Mouse (Mus musculus): Measurements from ENCODE around the gene Hoxb3.

The Hoxb3 gene

DNA sequence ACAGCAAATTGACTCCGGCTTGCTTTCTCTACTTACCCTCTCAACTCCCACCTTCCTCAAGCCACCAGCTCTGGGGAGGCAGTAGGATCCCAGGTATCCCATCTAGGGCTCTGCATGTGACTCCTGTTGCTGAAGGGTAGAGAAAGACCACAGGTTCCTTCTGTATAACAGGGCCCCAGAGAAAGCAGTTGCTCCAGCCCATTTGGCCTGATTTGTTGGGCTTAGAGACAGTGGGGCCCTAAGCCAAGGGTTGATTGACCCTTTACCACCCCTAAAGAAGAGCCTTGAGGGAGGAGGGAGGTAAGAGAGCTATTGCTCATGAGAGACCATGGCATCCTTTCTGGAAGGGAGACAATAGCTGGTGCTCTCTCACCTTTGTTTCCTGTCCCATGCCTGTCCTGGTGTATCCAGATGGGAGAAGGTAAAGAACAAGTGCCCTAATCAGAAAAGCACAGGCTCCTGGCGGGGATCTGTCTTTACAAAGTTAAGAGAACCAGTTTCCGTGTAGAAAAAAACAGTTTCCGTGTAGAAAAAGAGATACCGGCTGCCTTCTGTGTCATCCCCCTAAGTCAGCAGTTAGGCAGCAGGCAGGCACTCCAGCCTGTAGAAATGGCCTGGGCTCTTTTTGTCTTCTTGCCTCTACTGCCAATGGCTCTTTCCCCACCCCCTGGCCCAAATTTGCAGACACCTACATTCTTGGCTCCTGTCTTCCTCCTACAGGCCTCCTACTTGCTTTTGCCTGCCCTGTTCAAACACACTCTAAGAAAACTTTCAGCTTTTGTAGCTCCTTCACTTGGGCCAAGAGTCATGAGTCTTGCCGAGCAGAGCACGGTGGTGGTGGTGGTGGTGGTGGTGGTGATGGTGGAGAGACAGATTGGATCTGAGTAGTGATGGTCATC lies 16.1 kb downstream of the Hoxb3 start:
- no peak for DNase-seq (ENCODE audit: extremely low read depth, insufficient read length, low spot score)

DNA sequence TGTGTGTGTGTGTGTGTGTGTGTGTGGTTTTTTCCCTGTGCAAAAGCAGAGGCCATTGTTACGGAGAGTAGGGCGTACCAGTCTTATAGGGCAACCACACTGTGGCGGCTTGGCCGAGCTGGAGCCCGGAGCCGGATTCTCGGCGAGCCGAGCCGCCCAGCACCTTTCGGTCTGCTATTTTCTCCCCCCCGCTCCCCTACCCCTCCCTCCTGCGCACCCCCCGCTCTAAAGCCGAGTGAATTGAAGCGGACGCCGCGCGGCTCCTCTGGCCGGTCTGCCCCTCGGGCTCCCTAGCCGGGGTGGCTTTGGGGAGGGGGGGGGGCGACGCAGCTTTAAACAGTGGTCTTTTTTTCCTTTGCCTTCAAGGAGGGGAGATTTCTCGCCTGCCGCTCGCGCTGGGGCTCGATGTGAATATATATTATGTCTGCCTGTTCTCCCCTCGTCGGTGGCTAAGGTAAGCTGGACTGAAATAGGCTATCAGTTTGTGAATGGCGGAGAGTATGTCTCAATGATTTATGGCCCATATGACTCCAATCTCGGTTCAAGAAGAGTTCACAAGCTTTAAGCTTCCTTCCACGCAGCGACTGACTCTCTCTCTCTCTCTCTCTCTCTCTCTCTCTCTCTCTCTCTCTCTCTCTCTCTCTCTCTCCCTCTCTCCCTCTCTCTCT lies 17.7 kb downstream of the Hoxb3 start:
- no peak for DNase-seq (ENCODE audit: extremely low read depth, insufficient read length, low spot score)

DNA sequence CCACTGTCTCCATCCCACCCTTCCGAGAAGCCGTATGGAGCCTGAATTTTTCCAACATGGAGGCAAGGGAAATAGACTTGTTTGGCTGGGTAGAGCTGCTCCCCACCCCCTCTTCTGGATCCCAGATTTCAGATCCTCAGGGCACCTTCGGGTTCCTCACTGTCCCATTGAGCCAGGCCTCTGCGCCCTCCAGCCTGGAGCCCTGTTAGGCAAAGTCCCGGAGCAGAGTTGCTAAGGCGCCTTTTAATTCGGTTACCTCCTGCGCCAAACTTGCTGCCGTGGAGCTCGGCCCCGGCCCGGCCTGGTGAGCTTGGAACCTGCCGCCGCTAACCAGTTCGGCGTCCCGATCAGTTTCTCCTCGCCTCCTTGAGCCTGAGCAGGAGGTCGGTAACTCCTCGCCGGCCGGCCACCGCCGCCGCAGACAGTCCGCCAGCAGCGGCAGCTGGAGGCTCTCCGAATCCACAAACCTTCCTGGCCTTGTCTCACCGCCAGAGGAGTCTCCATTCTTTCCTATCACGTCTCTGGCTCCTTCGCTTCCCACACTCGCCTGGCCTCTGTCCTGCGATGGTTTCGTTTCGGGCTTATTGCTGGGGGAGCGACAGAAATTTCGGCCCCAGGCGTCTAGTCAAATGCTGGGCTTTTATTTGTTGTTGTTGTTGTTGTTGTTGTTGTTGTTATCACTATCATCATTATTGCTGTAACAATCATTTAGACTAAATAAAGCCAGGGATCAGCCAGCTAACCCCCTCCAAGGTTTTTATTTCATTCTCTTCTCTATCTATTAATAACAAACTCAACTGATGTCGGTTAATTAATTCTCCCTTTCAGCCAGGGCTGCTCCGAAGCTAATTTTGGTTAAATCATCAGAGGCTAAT lies 18.8 kb downstream of the Hoxb3 start:
- DNase-seq (ENCODE audit: extremely low read depth, insufficient read length, low spot score), result no peak

DNA sequence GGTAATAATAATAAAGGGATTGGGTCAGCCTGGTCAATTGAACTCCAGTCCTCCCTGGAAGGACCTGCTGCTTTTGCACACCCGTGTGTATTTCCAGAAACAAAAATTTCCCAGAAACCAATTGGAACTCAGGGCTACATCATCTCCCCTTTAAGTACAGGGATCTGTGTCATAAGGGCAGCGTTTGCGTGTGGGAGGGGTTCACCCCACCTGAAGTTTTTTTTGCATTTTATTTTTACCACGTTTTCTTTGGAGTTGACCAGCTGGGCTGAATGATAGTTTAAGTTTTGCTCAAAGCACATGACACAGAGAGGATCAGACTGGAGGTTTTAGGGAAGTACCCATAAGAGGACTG lies 19.4 kb downstream of the Hoxb3 start:
- no peak for DNase-seq (ENCODE audit: extremely low read depth, insufficient read length, low spot score)

DNA sequence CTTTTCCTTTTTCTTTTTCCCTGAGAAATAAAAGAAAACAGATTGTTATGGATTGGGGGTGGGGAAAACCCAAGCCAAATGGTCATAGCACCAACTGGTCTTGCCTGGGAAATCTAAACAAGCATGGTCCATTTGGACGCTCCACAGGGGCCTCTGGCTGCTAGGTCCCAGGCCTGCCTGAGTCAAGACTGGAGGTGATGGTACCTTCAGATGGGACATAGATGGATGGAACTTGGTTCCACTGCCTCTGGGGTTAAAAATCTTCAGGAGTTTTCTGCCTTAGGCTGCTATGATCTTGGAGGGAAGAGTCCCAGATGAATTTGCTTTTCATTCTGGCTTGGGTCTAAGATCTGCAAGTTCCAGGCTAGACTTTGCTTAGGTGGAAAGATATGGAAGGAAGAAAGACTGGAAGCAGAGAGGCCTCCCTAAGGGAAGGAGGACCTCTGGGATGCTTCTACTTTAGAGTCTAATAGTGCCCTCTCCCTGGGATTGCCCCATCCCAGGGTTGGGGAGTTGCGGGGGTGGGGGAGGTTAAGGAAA lies 20.1 kb downstream of the Hoxb3 start:
- no peak for DNase-seq (ENCODE audit: extremely low read depth, insufficient read length, low spot score)

DNA sequence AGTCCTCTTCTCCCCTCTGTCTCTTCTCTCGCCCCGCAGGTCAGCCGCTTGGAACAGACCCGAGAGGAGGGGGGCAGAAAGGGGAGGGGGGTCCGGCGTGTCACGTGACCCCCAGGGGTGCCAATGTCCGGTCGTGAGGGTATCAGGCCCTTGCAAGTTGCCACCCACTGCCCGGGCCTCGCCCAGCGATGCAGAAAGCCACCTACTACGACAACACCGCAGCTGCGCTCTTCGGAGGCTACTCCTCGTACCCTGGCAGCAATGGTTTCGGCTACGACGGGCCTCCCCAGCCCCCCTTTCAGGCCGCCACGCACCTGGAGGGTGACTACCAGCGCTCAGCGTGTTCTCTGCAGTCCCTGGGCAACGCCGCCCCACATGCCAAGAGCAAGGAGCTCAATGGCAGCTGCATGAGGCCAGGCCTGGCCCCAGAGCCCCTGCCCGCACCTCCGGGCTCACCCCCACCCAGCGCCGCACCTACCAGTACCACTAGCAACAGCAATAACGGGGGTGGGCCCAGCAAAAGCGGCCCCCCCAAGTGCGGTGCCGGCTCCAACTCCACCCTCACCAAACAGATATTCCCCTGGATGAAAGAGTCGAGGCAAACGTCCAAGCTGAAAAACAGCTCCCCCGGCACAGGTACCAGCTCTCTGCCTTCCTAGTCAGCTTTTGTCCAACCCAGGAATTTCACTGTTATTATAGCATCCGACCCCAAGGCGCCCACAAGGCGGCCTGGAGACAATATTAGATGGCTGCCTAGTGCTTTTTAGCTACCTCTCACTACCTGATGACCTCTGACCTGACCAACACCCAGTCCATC lies 21.1 kb downstream of the Hoxb3 start:
- no peak for DNase-seq (ENCODE audit: extremely low read depth, insufficient read length, low spot score)

DNA sequence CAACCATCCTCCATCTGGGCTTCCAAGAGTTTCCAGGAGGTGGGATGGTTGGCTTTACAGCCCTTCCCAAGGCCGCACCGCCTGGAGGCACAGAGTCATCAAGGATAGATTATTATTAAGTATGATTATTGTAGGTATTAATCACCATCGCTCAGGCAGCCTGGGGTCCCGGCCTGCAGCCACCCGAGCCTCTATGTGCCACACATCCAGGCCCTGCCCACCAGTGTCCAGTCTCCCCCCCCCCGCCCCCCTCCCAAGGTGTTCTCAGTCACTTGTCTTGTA lies 21.7 kb downstream of the Hoxb3 start:
- DNase-seq (ENCODE audit: extremely low read depth, insufficient read length, low spot score), result no peak

DNA sequence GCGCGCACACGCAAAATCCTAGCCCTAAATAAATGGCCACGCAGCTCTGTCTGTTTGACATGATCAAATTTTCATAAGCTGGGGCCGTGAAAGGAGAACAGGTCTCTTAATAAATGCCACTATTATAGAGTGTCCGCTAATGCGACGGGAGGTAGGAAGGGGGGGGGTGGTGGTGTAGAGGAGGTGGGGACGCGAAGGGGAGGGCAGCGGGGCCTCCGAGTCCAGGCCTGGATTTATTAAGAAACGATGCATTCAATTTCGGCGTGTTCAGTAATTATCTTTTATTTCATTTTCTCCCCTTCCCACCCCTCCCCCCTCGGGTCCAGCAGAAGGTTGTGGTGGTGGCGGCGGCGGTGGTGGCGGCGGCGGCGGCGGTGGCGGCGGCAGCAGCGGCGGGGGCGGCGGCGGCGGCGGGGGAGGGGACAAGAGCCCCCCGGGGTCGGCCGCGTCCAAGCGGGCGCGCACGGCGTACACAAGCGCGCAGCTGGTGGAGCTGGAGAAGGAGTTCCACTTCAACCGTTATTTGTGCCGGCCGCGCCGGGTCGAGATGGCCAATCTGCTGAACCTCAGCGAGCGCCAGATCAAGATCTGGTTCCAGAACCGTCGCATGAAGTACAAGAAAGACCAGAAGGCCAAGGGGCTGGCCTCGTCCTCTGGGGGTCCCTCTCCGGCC lies 22.2 kb downstream of the Hoxb3 start:
- DNase-seq (ENCODE audit: extremely low read depth, insufficient read length, low spot score), result no peak

DNA sequence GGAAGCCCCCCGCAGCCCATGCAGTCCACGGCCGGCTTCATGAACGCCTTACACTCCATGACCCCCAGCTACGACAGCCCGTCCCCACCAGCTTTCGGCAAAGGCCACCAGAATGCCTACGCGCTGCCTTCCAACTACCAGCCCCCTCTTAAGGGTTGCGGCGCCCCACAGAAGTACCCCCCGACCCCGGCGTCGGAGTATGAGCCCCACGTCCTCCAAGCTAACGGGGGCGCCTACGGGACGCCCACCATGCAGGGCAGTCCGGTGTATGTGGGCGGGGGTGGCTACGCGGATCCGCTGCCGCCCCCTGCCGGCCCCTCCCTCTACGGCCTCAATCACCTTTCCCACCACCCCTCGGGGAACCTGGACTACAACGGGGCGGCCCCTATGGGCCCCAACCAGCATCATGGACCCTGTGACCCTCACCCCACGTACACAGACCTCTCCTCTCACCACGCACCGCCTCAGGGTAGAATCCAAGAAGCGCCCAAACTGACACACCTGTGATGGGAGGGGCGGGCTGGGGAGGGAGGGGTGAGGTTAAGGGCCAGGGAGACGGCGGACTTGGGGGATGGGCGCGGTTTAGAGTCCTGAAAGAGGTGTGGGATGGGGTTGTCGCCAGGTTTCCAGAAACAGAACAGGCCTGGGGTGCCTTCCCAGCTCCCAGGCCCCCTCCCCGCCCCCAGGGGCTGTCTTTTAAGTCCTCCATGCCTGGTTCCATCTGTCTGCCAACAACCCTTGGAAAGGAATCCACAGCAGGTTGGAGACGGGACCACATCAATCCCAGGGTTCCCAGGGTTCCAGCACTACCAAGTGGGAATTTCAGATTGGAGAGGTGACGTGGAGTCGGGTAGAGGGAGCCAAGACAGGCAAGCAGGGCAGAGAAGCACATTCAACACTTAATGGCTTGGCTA lies 23.0 kb downstream of the Hoxb3 start:
- no peak for DNase-seq (ENCODE audit: extremely low read depth, insufficient read length, low spot score)

DNA sequence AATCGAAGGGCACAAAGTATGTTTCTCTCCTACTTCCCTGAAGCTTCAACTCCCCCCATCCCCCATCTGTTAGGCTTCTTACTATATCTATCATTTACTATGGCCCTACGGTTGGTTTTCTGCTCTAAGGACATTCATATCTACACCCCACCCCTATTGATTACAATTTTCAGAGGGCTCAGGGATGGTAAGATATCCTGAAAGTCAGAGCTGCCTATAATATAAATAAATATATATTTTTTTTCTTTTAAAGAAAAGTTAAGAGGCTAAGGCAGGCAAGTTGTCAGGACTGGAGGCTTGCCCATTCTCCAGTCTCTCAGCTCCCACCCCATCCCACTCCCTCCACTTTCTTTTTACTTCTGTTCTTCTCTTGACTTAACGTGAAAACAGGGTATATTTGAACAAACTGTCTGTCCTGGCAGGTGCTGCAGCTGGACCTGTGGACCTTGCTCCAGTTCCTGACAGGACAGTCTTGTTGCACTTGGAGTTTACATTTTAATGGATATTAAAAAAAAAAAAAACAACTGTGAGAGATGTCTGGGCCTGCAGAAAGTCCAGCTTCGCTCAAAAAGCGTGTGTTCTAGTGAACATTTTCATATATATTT lies 23.9 kb downstream of the Hoxb3 start:
- DNase-seq (ENCODE audit: extremely low read depth, insufficient read length, low spot score), result no peak

DNA sequence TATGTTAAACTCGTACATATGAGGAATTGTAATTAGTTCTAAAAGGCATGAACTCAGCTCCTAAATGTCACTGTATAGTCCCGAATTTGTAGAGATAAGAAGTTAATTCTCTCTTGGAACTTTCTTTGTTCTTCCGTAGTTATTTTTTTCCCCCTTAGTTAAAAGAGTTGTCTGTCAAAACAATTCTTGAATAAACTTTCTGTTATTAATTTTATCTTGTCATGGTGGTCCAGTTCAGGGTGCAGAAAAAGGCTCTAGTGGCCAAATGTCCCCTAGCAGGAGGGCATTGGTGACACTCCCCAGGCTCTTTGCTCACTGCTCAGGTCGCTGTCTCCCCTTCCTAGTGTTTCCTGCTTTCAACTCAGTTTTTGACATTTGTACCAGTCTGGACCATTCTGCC lies 24.6 kb downstream of the Hoxb3 start:
- DNase-seq (ENCODE audit: extremely low read depth, insufficient read length, low spot score), result no peak

DNA sequence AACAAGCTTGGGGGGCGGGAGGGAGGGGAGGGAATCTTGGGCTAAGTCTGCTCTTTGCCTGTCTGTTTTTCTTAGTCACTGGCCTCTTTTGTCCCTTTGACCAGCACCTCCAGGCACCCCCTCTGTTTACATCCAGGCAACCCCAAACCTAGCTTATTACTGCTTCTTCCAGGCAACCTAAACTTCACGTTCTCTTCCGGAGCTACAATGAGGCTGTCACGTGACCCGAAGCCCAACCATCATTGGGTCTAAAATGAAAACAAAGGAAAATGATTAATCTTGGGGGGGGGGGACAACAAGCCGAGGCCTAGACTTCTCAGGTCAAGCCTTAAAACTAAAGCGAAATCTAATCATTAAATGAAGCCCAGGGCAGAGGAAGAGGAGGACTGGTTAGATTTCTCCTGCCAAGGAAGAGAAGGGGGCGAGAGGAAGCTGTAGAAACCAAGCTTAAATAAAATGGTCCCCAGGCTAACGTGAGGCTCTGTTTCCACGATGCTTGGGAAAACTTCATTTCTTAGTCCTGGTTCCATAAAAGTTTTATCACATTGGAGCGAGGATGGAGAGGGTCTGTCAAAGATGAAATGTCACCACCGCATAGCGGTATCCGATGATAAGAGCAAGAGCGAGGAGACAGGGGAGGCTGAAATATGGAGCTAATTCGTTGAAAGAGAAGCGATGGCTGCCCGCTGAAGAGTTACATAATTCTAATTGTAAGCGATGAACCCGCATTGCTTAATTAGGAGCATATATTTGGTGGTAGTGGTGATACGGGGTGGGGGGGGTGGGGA lies 25.2 kb downstream of the Hoxb3 start:
- no peak for DNase-seq (ENCODE audit: extremely low read depth, insufficient read length, low spot score)

DNA sequence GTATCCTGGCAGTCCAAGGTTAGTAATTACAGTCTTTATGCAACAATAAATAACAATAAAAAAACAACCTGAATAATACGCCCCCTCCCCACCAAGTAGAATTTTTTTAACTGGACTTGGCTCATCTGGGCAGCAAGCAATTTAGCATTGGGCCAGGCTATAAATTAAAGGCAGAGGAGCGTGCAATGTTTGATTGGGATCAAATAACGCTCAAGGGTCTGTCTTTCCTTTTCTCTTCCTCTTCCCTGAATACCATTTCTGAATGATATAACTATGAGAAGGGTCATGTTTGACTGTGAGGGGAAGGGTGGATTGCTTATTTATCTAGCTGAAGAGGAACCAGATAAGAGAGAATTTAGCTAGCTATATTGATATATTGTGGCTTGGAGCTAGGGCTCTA lies 25.9 kb downstream of the Hoxb3 start:
- DNase-seq (ENCODE audit: extremely low read depth, insufficient read length, low spot score), result no peak

DNA sequence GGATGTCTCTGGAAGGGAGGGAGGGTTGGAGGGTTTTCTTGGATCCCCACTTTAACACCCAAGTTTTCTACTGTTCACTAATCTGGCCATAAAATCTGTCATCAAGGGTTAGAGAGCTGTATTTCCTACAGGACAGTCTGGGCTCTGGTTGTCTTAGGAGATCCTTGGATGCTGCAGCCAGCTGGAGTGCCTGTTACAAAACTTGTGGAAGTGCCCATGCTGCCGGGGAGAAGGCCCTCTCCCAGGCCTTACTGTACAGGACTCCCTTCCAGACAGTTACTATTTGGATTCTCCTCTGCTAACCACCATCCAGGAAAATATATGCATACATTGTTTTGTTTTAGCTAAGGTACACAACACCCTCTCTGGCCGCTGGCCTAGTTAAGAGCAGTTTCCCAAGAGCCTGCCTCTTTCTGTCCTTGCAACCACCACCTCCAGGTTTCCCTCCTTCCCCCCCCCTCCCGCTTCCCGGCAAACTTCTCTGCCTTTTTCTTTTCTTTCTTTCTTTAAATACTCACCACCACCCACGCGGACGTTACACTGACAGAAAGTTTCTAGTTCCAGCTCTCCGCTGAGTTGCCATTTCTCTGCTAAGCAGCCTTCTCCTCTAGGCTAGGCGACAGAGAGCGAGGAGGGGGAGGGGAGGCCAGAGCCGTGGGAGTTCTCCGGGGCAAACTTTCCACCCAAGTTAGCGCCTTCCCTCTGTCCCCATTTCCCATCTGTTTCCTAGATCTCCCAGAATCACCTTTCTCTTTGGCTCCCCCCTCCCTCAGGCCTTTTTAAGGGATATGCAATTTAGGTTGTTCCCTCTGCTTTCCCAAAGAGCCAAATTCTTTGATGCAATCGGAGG lies 26.6 kb downstream of the Hoxb3 start:
- no peak for DNase-seq (ENCODE audit: extremely low read depth, insufficient read length, low spot score)

DNA sequence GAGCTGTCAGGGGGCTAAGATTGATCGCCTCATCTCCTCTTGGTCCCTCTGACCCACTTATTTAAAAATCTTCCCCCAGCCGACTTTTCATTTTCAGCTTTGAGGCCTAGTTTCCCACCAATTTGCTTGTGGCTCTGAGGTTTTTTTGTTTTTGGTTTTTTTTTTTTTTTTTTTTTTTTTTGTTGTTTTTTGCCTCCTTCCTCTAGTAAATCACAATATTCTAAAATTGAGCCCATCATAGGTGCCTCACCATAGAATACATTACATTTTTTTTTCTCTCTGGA lies 27.2 kb downstream of the Hoxb3 start, which contains the start of gene Hoxb2:
Gene Hoxb2 (plus strand): TSS at position 185 of the 284 bp plus-strand sequence.
- DNase-seq (ENCODE audit: extremely low read depth, insufficient read length, low spot score), result no peak

DNA sequence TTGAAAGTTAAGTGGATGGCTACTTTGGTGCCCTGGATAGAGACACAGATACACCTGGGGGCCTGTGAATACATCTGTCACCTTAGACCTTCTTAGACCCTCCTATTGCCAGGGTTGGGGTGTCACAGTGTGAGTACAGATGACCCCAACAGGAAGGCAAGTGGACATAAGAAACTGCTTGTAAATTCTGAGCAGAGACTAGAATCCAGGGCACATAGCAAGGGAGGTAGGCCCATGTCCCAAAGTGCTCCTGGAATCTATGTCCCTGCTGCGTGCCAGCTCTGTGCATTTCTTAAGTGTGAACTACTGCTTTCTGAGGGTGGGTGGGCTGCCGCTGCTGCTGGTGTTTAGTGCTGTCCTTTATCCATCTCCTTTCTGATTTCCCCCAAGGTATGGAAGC lies 27.7 kb downstream of the Hoxb3 start:
- DNase-seq (ENCODE audit: extremely low read depth, insufficient read length, low spot score), result no peak

DNA sequence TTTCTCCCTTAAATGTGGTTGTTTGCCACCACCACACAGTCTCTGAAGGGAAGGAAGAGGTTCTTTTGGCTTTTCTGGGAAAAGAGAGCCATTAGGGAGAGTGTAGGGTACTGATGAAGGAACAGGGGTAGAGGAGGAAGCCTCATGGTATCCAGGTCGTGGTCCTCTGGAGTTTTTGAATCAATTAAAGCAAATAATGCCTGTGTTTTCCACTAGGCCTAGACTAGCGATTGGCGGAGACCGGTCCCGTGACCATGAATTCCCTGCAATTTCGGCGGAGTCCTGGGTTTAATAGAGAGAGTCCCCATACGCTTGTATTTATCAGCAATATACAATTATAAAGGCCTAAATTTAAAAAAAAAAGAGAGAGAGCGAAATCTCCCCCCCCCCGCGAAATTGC lies 28.2 kb downstream of the Hoxb3 start:
- no peak for DNase-seq (ENCODE audit: extremely low read depth, insufficient read length, low spot score)

All from 3134 (cell line).